Mouse (Mus musculus) E14TG2a.4 (cell line): ENCODE data around the gene Gtpbp6.

Experiments
- CTCF ChIP-seq: conservative IDR thresholded peaks from 2 replicates; pipeline ENCODE4 v1.5.1; 2014; ENCODE audit warnings: low read length
- NANOG ChIP-seq: IDR thresholded peaks from 2 replicates; pipeline ENCODE4 v1.6.1; 2014; ENCODE audit warnings: borderline replicate concordance, low read length, mixed read lengths
- POU5F1 ChIP-seq: IDR thresholded peaks from 2 replicates; pipeline ENCODE4 v1.6.1; 2014; ENCODE audit warnings: low read length, borderline replicate concordance

DNA sequence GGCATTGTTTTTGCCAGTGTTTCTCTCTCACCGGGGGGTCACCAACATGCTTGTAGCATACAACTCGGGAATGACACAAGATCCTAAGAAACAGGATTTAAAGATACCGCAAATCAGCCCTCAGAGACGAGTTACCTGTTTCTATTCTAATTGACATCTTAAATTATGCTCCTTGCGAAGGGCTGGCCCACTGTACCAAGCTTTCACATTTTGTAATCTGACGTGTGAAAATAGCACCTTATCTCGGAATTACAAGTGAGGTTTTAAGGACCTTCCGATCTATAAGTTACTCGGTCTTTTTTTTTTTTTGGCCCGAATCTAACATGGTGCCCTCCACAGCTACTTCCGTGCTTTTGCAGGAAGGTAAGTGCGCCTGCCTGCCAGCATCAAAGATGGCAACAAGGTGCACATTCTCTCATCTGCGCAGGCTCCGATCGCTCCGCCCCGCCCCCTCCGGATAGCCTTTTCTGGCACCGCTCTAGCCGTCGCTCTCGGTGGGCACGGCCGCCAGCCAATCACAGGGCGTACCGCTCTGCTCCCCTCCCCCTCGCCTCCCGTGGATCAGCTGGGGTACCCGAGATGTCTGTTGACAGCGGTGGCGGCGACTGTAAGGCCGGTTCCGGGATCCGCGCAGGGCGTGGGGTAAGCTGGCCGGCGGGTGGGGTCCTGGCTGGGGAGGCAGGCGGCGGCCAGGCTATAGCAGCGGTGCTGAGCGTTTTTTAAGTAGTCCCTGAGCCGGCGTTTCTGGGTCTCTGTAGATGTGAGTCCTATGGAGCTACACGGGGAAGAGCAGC is 27.5 kb upstream of the Gtpbp6 start, which contains the start of gene Chfr:
- no peak for TF ChIP-seq CTCF
- TF ChIP-seq NANOG, result no peak
- TF ChIP-seq POU5F1, result no peak
